Mouse (Mus musculus): ENCODE results near the gene Hsd17b2.

DNA sequence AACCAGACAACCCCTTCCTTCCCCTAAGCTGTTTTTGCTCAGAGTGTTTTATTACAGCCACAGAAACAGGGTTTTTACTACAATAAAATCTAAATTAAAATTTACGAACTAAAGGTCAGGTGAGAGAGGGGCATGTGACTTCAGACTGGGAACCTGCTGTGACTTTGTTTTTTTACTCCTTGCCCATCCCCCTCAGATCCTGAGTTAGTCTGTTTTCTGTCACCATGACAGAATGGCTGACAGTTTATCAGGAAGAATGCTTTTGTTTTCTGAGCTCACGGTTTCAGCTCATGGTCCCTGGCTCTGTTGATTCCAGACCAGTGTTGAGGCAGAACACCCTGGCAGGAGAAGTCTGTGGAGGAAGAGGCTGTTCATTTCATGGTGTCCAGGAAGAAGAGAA is 47.7 kb downstream of the Hsd17b2 start:
- TF ChIP-seq POLR2A (IDR thresholded peaks at IDR 0.05; ENCODE audit: insufficient read depth, low read length) (no peak), CTCF (IDR thresholded peaks at IDR 0.05; ENCODE audit: low read depth, low read length) (no peak), EP300 (IDR thresholded peaks at IDR 0.05; ENCODE audit: insufficient read depth, low read depth, low read length) (no peak)

All from ES-Bruce4 (cell line).